Mouse (Mus musculus) liver, embryonic 14.5 days (tissue): Measurements from ENCODE around the gene Cacna1i. TPM values are rescaled to one million over a fixed set of nuclear protein-coding genes. Genes with fewer than 3 reads are reported as not detected.
A peak's percentile ranks its signal among the peaks of the same experiment; 100 is the strongest.

Experiments
- ATAC-seq: fragments of 200-750 bp; cut with Nextera tagmentation; 2 replicates; pipeline ENCODE4 v1.8.0; 2017; ENCODE audit warnings: moderate number of reproducible peaks, mild to moderate bottlenecking, moderate library complexity; ENCODE audit not compliant: insufficient read depth
- DNase-seq, 3 experiments: peaks; one replicate each; pipeline ENCODE4 v3.0.0-alpha.2; 2012 to 2013; ENCODE audit warnings: low read depth in 3 of 3, low spot score in 3 of 3
- H3K27ac ChIP-seq: fragments of 300-500 bp; sonication (generic); 2 replicates; pipeline ENCODE4 v1.5.1; 2014; ENCODE audit warnings: moderate library complexity, mild to moderate bottlenecking, control low read depth, inconsistent platforms
- H3K27me3 ChIP-seq: fragments of 300-500 bp; sonication (generic); 2 replicates; pipeline ENCODE4 v1.6.1; 2014; ENCODE audit warnings: mild to moderate bottlenecking, low read length, moderate library complexity; ENCODE audit not compliant: control insufficient read depth, insufficient read depth
- H3K36me3 ChIP-seq: fragments of 300-500 bp; sonication (generic); replicated peaks from 2 replicates; pipeline ENCODE4 v1.6.1; 2014; ENCODE audit warnings: low read depth; ENCODE audit not compliant: control insufficient read depth, insufficient read depth
- H3K4me1 ChIP-seq, 2 experiments: fragments of 200-500 bp in 1 of 2; fragments of 300-500 bp in 1 of 2; sonication (generic) in 1 of 2; replicated peaks; 2 replicates each; pipeline ENCODE4 v1.6.1; 2012 to 2014; ENCODE audit warnings: antibody characterized with exemption in 1 of 2, inconsistent platforms in 1 of 2, low read length in 1 of 2; ENCODE audit not compliant: control insufficient read depth in 2 of 2, insufficient read depth in 2 of 2
- H3K4me2 ChIP-seq: fragments of 300-500 bp; sonication (generic); 2 replicates; pipeline ENCODE4 v1.6.1; 2014; ENCODE audit warnings: low read depth, mild to moderate bottlenecking, control low read depth, moderate library complexity
- H3K4me3 ChIP-seq, 2 experiments: fragments of 200-500 bp in 1 of 2; fragments of 300-500 bp in 1 of 2; sonication (generic) in 1 of 2; 2 replicates each; pipeline ENCODE4 v1.5.1; 2012 to 2014; ENCODE audit warnings: low read depth in 2 of 2, low read length in 2 of 2, mild to moderate bottlenecking in 2 of 2, control low read depth in 1 of 2, inconsistent platforms in 1 of 2, moderate library complexity in 1 of 2; ENCODE audit not compliant: insufficient read depth in 1 of 2
- H3K9ac ChIP-seq: fragments of 300-500 bp; sonication (generic); replicated peaks from 2 replicates; pipeline ENCODE4 v1.6.1; 2014; ENCODE audit warnings: mild to moderate bottlenecking, control low read depth, moderate library complexity
- H3K9me3 ChIP-seq: fragments of 300-500 bp; sonication (generic); 2 replicates; pipeline ENCODE4 v1.6.1; 2016; ENCODE audit warnings: low read length, mixed read lengths; ENCODE audit not compliant: control insufficient read depth
- CTCF ChIP-seq: IDR thresholded peaks from 2 replicates; pipeline ENCODE4 v1.5.1; 2016; ENCODE audit warnings: antibody characterized with exemption, low read depth, control low read depth
- EP300 ChIP-seq: IDR thresholded peaks from 2 replicates; pipeline ENCODE4 v1.6.1; 2016; ENCODE audit warnings: antibody characterized with exemption, low read depth
- WGBS: fragments of 180-500 bp; shearing (Covaris S2); extraction: QIAGEN DNeasy Blood & Tissue Kit; methylation state at CpG from one replicate; pipeline ENCODE4 v1.1.7; 2014; ENCODE audit not compliant: insufficient replicate concordance; 5-methylcytosine and 5-hydroxymethylcytosine counted together
- polyA plus RNA-seq, 2 experiments: library from polyadenylated mRNA; depleted of rRNA in 1 of 2; stranded (reverse) in 1 of 2; unstranded in 1 of 2; fragments of >200 nt; fragmentation: Nextera tagmentation in 1 of 2; extraction: Ambion mirVana in 1 of 2; gene quantifications; 2 replicates each; pipeline versions ENCODE4 v1.2.1 to v1.2.3; 2012 to 2014

The Cacna1i gene
- polyA plus RNA-seq (2012; rRNA removed) = 0.01 and 0.02 TPM in 2 replicates
- 0.01 TPM in 1 of 2 replicates, not detected in the other for polyA plus RNA-seq (2014; fragmentation: Nextera tagmentation; extraction: Ambion mirVana)

DNA sequence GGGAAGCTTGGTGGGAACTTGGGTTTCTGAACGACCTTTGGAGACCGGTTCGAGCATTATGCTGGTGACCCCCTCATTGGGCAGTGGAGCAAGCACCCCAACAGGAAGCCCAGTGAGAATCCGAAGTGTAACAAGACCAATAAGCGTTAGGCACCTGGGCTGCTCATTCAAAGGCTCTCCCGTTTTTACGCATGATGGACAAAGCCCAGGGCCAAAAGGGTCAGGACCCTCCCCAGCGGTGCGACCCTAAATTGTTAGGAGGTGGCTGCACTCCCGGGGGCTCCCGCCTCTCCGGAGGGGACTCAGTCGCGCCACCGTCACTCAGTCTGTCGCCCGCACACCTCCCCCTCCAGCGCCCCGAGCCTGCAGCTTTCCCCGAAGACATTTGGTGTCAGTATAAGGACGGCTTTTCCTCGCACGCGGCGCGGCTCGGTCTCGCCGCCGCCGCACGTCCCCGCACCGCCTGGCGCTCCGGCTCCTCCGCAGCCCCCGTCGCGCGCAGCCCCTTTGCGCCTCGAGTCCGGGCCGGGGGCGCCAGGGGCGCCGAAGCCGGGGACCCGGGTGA is at the start of gene Cacna1i:
TSS of gene Cacna1i (plus strand) at position 388 of the 565 bp plus-strand sequence.
- no peak within 1 kb of the TSS for H3K9ac ChIP-seq
- DNase-seq = no peak
- H3K9me3 ChIP-seq = no peaks in the 10 kb centered on the region
- H3K4me3 ChIP-seq = no peak within 1 kb of the TSS
- H3K4me2 ChIP-seq = no peak within 1 kb of the TSS
- no peaks in the 10 kb centered on the region for H3K36me3 ChIP-seq
- H3K4me1 ChIP-seq = no peaks in the 10 kb centered on the region
- H3K27me3 ChIP-seq = peaks cover 46% of the 10 kb centered on the region
- 3% methylated on average over 48 of the region's 50 CpGs for WGBS
- no peak for ATAC-seq
- no peak for TF ChIP-seq EP300
- no peak for TF ChIP-seq CTCF
- no peak within 1 kb of the TSS for H3K27ac ChIP-seq

GRCm38 (mm10) chr15:80248135-80248534 is 38.9 kb upstream of the Cacna1i start:
- Histone ChIP-seq H3K9me3 (no peaks in the 10 kb centered on the region), H3K27ac (no peak overlapping the region), H3K4me2 (no peak overlapping the region), H3K9ac (no peak overlapping the region), H3K4me3 (no peak overlapping the region), H3K36me3 (peaks cover 68% of the 10 kb centered on the region), H3K4me1 (peaks cover 27 to 28% of the 10 kb centered on the region in 2 experiments), H3K27me3 (no peaks in the 10 kb centered on the region)
- DNase-seq = no peak
- TF ChIP-seq CTCF (no peak), EP300 (no peak)
- ATAC-seq = no peak
- WGBS = 90% methylated on average over 12 of the region's 12 CpGs

GRCm38 (mm10) chr15:80248596-80248995 is 38.4 kb upstream of the Cacna1i start:
- H3K4me1 ChIP-seq = peaks cover 28 to 29% of the 10 kb centered on the region in 2 experiments
- H3K27me3 ChIP-seq = no peaks in the 10 kb centered on the region
- DNase-seq (no peak), ATAC-seq (no peak)
- H3K9ac ChIP-seq = no peak overlapping the region
- H3K4me2 ChIP-seq = no peak overlapping the region
- peak overlapping the region; percentile 37; the same call in 1 of the 2 replicates for H3K27ac ChIP-seq
- TF ChIP-seq EP300 = no peak
- TF ChIP-seq CTCF = no peak
- no peak overlapping the region for H3K4me3 ChIP-seq
- WGBS = 85% methylated on average over 1 of the region's 1 CpGs
- H3K9me3 ChIP-seq = no peaks in the 10 kb centered on the region
- peaks cover 66% of the 10 kb centered on the region for H3K36me3 ChIP-seq

DNA sequence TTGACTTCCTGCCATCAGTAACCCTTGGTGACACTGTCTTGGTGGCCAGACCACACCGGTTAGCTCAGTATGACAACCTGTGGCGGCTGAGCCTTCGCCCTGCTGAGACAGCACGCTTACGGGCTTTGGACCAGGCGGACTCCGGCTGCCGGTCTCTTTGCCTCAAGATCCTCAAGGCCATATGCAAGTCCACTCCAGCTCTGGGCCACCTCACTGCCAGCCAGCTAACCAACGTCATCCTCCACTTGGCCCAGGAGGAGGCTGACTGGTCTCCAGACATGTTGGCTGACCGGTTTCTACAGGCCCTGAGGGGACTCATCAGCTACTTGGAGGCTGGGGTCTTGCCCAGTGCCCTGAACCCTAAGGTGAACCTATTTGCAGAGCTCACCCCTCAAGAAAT is 37.4 kb upstream of the Cacna1i start:
- WGBS = 86% methylated on average over 10 of the region's 10 CpGs
- Histone ChIP-seq H3K4me1 (peaks cover 36 to 40% of the 10 kb centered on the region in 2 experiments), H3K4me2 (peak overlapping the region; percentile 69), H3K9me3 (no peaks in the 10 kb centered on the region), H3K4me3 (no peak overlapping the region), H3K9ac (no peak overlapping the region), H3K27ac (peak overlapping the region; percentile 96), H3K27me3 (no peaks in the 10 kb centered on the region), H3K36me3 (peaks cover 60% of the 10 kb centered on the region)
- no peak for TF ChIP-seq CTCF
- no peak for TF ChIP-seq EP300
- DNase-seq (no peak), ATAC-seq (no peak)

DNA sequence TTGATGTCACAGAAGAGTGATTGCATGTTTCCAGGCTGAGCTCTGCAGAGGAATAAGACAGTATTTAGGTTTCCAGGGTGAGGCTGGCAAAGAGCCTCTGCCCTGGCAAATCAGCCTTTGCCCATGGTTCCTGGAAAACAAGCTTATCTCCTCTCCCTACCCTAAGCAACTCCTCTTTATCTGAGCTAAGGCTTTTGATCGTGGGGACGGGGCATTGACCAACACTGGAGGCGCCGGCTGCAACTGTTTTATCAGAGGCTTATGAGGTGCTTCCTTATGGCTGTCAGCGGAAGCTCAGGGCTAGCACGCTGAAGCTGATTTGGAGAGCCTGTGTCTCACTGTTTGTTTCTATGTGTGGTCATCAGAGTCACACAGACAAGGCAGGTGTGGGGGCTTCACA is 36.5 kb upstream of the Cacna1i start:
- 15% methylated on average over 6 of the region's 6 CpGs for WGBS
- H3K27me3 ChIP-seq = no peaks in the 10 kb centered on the region
- H3K9ac ChIP-seq = peak overlapping the region; percentile 59
- TF ChIP-seq EP300 (peak; percentile 75), CTCF (no peak; the same call in 1 of the 2 replicates)
- peak overlapping the region; percentile 96 for H3K27ac ChIP-seq
- DNase-seq (peak; percentile 68 to 71 (median 69)), ATAC-seq (peak; percentile 45)
- peaks cover 53% of the 10 kb centered on the region for H3K36me3 ChIP-seq
- no peaks in the 10 kb centered on the region for H3K9me3 ChIP-seq
- peak overlapping the region; percentile 29 to 38 for H3K4me3 ChIP-seq
- peak overlapping the region; percentile 69 for H3K4me2 ChIP-seq
- H3K4me1 ChIP-seq = peaks cover 36 to 40% of the 10 kb centered on the region in 2 experiments
